Mouse (Mus musculus): Measurements from ENCODE around the gene Ptprf.
A peak's percentile ranks its signal among the peaks of the same experiment; 100 is the strongest.

- TF ChIP-seq POLR2A (IDR thresholded peaks at IDR 0.05; ENCODE audit: insufficient read depth, low read length) (no peak), CTCF (IDR thresholded peaks at IDR 0.05; ENCODE audit: low read depth, low read length) (no peak), EP300 (IDR thresholded peaks at IDR 0.05; ENCODE audit: insufficient read depth, low read depth, low read length) (peak; percentile 85)
These were observed 30.5 kb downstream of the Ptprf start for GRCm38 (mm10) chr4:118260551-118261267.

Measured in ES-Bruce4 (cell line).